Mouse (Mus musculus) kidney, embryonic 16.5 days (tissue): ENCODE measurements around the gene A2ml1. TPM values are rescaled to one million over a fixed set of nuclear protein-coding genes. Genes with fewer than 3 reads are reported as not detected.

ENCODE experiments used
- ATAC-seq: fragments of 200-750 bp; cut with Nextera tagmentation; 2 replicates; pipeline ENCODE4 v1.8.0; 2017; ENCODE audit warnings: moderate TSS enrichment; ENCODE audit not compliant: low FRiP score, low TSS enrichment
- H3K27ac ChIP-seq: fragments of 300-500 bp; sonication (generic); 2 replicates; pipeline ENCODE4 v1.5.1; 2014; ENCODE audit warnings: low read length
- H3K27me3 ChIP-seq: fragments of 300-500 bp; sonication (generic); 2 replicates; pipeline ENCODE4 v1.6.1; 2014; ENCODE audit warnings: low read length, control low read depth, mixed read lengths; ENCODE audit not compliant: insufficient read depth
- H3K36me3 ChIP-seq: fragments of 300-500 bp; sonication (generic); 2 replicates; pipeline ENCODE4 v1.6.1; 2014; ENCODE audit warnings: low read length, control low read depth, mixed read lengths; ENCODE audit not compliant: insufficient read depth
- H3K4me1 ChIP-seq: fragments of 300-500 bp; sonication (generic); 2 replicates; pipeline ENCODE4 v1.6.1; 2014; ENCODE audit warnings: low read length, control low read depth, mixed read lengths; ENCODE audit not compliant: insufficient read depth
- H3K4me2 ChIP-seq: fragments of 300-500 bp; sonication (generic); replicated peaks from 2 replicates; pipeline ENCODE4 v1.6.1; 2014; ENCODE audit warnings: low read depth, low read length
- H3K4me3 ChIP-seq: fragments of 300-500 bp; sonication (generic); 2 replicates; pipeline ENCODE4 v1.5.1; 2014; ENCODE audit warnings: mild to moderate bottlenecking, low read length
- H3K9ac ChIP-seq: fragments of 300-500 bp; sonication (generic); replicated peaks from 2 replicates; pipeline ENCODE4 v1.6.1; 2014; ENCODE audit warnings: low read length
- H3K9me3 ChIP-seq: fragments of 300-500 bp; sonication (generic); 2 replicates; pipeline ENCODE4 v1.6.1; 2016; ENCODE audit warnings: low read length, control low read depth
- WGBS: fragments of 180-500 bp; shearing (Covaris S2); extraction: QIAGEN DNeasy Blood & Tissue Kit; methylation state at CpG from one replicate; pipeline ENCODE4 v1.1.7; 2014; 5-methylcytosine and 5-hydroxymethylcytosine counted together
- polyA plus RNA-seq: library from polyadenylated mRNA; unstranded; fragments of >200 nt; fragmentation: Nextera tagmentation; extraction: Ambion mirVana; gene quantifications from 2 replicates; pipeline ENCODE4 v1.2.1, GENCODE M21; 2015

A2ml1 gene
- polyA plus RNA-seq, 1 experiment from 2014 or later: 0.26 TPM

DNA sequence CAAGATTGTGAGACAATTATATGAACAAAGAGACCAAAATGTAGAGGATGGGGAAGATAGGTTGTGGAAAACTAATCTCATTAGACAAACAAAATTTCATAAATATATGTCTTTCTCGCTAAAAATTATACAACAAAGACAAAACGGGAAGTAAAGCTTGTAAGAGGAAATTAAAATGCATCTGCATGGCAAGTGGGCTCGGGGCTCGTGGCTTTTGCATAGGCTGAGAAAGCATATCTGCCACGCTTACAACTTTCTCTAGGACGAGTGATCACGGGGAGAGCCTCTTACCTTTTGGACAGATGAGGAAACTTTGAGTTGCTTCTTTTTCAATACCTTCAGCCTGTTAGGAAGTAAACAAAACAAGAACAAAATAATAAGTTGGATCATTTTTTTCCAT lies 27.4 kb downstream of the A2ml1 start:
- WGBS: 88% methylated on average over 7 of the region's 7 CpGs

DNA sequence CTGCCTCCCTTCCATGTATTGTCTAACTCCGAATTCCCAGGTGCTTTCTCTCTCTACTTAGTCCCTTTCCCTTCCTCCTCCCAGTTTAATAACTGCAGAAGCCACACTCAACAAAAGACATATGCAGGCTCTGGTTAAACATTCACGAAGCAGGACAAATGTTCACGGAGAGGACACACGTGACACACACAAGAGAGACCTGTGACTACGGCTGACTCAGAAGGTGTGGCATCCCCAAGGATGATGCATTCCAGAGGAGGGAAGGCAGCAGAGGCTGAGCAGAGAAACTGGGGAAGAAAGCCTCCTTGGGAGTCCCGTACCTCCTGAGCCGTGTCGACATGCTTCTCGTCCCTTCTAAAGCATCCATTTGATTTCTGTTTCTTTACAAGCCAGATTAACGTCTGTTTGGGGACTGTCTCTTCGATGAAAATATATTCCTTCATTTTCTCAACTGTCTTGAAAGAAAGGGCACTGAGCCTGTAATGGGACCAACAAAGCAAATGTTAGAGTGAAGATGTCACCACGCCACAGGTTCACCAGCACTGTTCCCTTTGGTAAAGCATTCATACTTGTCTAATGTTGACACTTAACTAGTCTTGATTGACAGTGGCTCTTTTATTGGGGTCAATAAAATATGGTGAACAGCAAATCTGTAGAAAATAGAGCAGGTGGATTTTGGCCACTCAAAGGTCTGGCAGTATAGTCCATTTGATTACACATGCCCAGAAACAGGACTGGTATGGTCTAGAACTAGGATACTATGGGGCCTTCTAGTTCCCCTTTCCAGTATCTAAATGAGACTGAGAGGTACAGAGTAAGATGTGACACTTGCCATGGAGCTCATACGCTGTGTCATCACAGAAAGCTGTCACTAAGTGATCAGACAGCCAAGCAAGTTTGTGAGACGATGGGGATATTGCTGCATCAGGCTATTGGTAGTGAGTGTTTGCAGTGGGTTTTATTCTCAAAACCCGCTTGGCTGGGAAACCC lies 31.6 kb downstream of the A2ml1 start:
- Histone ChIP-seq H3K4me1 (no peaks in the 10 kb centered on the region), H3K27me3 (no peaks in the 10 kb centered on the region), H3K4me3 (no peak overlapping the region), H3K9me3 (no peaks in the 10 kb centered on the region), H3K36me3 (no peaks in the 10 kb centered on the region), H3K9ac (no peak overlapping the region), H3K4me2 (no peak overlapping the region), H3K27ac (no peak overlapping the region)
- ATAC-seq: peak; percentile 65
- 72% methylated on average over 15 of the region's 15 CpGs for WGBS

More for the DNA sequence above, 27.4 kb downstream of the A2ml1 start:
- Histone ChIP-seq H3K9ac (no peak overlapping the region), H3K4me1 (no peaks in the 10 kb centered on the region), H3K4me2 (no peak overlapping the region), H3K9me3 (no peaks in the 10 kb centered on the region), H3K27ac (no peak overlapping the region), H3K36me3 (no peaks in the 10 kb centered on the region), H3K4me3 (no peak overlapping the region), H3K27me3 (no peaks in the 10 kb centered on the region)
- ATAC-seq: no peak

- H3K9me3 ChIP-seq: no peaks in the 10 kb centered on the region
- H3K27me3 ChIP-seq: no peaks in the 10 kb centered on the region
- 94% methylated on average over 10 of the region's 10 CpGs for WGBS
- no peak overlapping the region for H3K27ac ChIP-seq
- no peaks in the 10 kb centered on the region for H3K4me1 ChIP-seq
- H3K4me3 ChIP-seq: no peak overlapping the region
- H3K4me2 ChIP-seq: no peak overlapping the region
- no peak overlapping the region for H3K9ac ChIP-seq
- no peaks in the 10 kb centered on the region for H3K36me3 ChIP-seq
- ATAC-seq: no peak
Observed at GRCm38 (mm10) chr6:128548532-128548931, 32.9 kb downstream of the A2ml1 start.

GRCm38 (mm10) chr6:128545402-128545801 lies 36.0 kb downstream of the A2ml1 start:
- no peak overlapping the region for H3K27ac ChIP-seq
- WGBS: 86% methylated on average over 4 of the region's 4 CpGs
- no peaks in the 10 kb centered on the region for H3K36me3 ChIP-seq
- ATAC-seq: no peak
- H3K4me2 ChIP-seq: no peak overlapping the region
- no peak overlapping the region for H3K4me3 ChIP-seq
- no peaks in the 10 kb centered on the region for H3K4me1 ChIP-seq
- H3K27me3 ChIP-seq: no peaks in the 10 kb centered on the region
- no peak overlapping the region for H3K9ac ChIP-seq
- H3K9me3 ChIP-seq: no peaks in the 10 kb centered on the region

- H3K4me2 ChIP-seq: no peak overlapping the region
- no peaks in the 10 kb centered on the region for H3K27me3 ChIP-seq
- no peak overlapping the region for H3K27ac ChIP-seq
- H3K4me1 ChIP-seq: no peaks in the 10 kb centered on the region
- no peak overlapping the region for H3K9ac ChIP-seq
- 71% methylated on average over 13 of the region's 13 CpGs for WGBS
- no peaks in the 10 kb centered on the region for H3K36me3 ChIP-seq
- H3K9me3 ChIP-seq: no peaks in the 10 kb centered on the region
- ATAC-seq: no peak
- H3K4me3 ChIP-seq: no peak overlapping the region
Observed at GRCm38 (mm10) chr6:128543226-128543625, 38.2 kb downstream of the A2ml1 start.

DNA sequence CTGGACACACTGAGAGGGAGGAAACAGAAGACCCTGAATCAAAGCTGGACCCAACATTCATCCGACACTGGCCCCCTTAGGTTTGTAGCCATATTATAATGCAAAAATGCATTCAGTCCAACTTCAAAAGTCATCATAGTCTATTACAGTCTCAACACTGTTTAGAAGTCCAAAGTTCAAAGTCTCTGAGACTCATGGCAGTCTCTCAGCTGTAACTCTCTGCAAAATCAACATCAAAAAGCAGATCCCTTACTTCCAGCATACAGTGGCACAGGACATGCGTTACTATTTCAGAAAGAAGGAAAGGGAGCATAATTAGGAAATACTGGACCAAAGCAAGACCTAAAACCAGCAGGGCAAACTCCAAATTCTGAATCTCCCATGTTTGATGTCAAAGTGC lies 46.2 kb downstream of the A2ml1 start:
- H3K9ac ChIP-seq: no peak overlapping the region
- no peak overlapping the region for H3K4me3 ChIP-seq
- H3K36me3 ChIP-seq: no peaks in the 10 kb centered on the region
- H3K4me1 ChIP-seq: no peaks in the 10 kb centered on the region
- WGBS: 90% methylated on average over 2 of the region's 2 CpGs
- ATAC-seq: no peak
- H3K9me3 ChIP-seq: no peaks in the 10 kb centered on the region
- no peaks in the 10 kb centered on the region for H3K27me3 ChIP-seq
- H3K4me2 ChIP-seq: no peak overlapping the region
- no peak overlapping the region for H3K27ac ChIP-seq

DNA sequence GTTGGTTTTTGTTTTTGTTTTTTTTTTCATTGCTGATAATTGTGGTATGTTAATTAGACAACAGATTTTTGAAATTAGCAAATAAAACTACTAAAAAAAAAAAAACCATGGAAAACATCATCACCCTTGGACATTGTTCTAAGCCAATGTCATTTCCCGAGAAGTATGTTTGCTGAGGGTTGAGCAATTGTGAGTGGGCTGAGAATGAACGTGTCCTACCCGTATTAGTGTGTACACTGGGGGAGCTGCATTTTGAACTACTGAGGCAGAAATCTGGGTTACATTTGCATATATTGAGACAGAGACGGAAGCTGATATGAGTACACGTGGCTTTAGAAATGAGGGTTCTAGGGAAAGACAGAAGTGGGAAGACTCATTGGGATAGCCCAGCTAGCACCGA lies 48.1 kb downstream of the A2ml1 start:
- Histone ChIP-seq H3K27ac (no peak overlapping the region), H3K9ac (no peak overlapping the region), H3K4me2 (no peak overlapping the region), H3K4me3 (no peak overlapping the region), H3K36me3 (no peaks in the 10 kb centered on the region), H3K4me1 (no peaks in the 10 kb centered on the region), H3K27me3 (no peaks in the 10 kb centered on the region), H3K9me3 (no peaks in the 10 kb centered on the region)
- ATAC-seq: no peak
- WGBS: 91% methylated on average over 6 of the region's 6 CpGs

GRCm38 (mm10) chr6:128532701-128533100 lies 48.7 kb downstream of the A2ml1 start:
- Histone ChIP-seq H3K4me2 (no peak overlapping the region), H3K27ac (no peak overlapping the region), H3K4me1 (no peaks in the 10 kb centered on the region), H3K4me3 (no peak overlapping the region), H3K9ac (no peak overlapping the region), H3K27me3 (no peaks in the 10 kb centered on the region), H3K36me3 (no peaks in the 10 kb centered on the region), H3K9me3 (no peaks in the 10 kb centered on the region)
- 87% methylated on average over 9 of the region's 9 CpGs for WGBS
- no peak for ATAC-seq

GRCm38 (mm10) chr6:128528491-128528890 lies 52.9 kb downstream of the A2ml1 start:
- Histone ChIP-seq H3K36me3 (no peaks in the 10 kb centered on the region), H3K4me1 (no peaks in the 10 kb centered on the region), H3K4me2 (no peak overlapping the region), H3K9ac (no peak overlapping the region), H3K4me3 (no peak overlapping the region), H3K27ac (no peak overlapping the region), H3K27me3 (no peaks in the 10 kb centered on the region), H3K9me3 (no peaks in the 10 kb centered on the region)
- 40% methylated on average over 4 of the region's 4 CpGs for WGBS
- ATAC-seq: no peak

GRCm38 (mm10) chr6:128527110-128527509 lies 54.3 kb downstream of the A2ml1 start:
- Histone ChIP-seq H3K4me2 (no peak overlapping the region), H3K27ac (no peak overlapping the region), H3K9ac (no peak overlapping the region), H3K4me3 (no peak overlapping the region), H3K27me3 (no peaks in the 10 kb centered on the region), H3K4me1 (no peaks in the 10 kb centered on the region), H3K9me3 (no peaks in the 10 kb centered on the region), H3K36me3 (no peaks in the 10 kb centered on the region)
- 80% methylated on average over 1 of the region's 1 CpGs for WGBS
- no peak for ATAC-seq
